Mouse (Mus musculus) lung, adult 10 weeks (tissue): Measurements from ENCODE around the gene Hipk2. TPM values are rescaled to one million over a fixed set of nuclear protein-coding genes. Genes with fewer than 3 reads are reported as not detected.

Source experiments
- polyA plus RNA-seq: library from polyadenylated mRNA; stranded (reverse); fragments of 350-450 nt; fragmentation: Illumina TruSeq; extraction: RNeasy Lipid Tissue Mini Kit (QIAGEN cat#74804); gene quantifications from one replicate; pipeline ENCODE4 v1.2.3, GENCODE M21; 2014; ENCODE audit warnings: low read depth, low replicate concordance; ENCODE audit not compliant: insufficient read depth

Hipk2 gene
- 3.2 TPM for polyA plus RNA-seq

GRCm38 (mm10) chr6:38876071-38876911 is at the start of gene Hipk2:
Hipk2 (minus strand) TSS chr6:38876165.

GRCm38 (mm10) chr6:38875258-38876070 is 501 bp downstream of the Hipk2 start, which contains the start of gene Tbxas1:
Tbxas1 (plus strand) TSS chr6:38875404.

GRCm38 (mm10) chr6:38662714-38663615 is 213.0 kb downstream of the Hipk2 start, which contains the start of gene Clec2l:
Clec2l (plus strand) TSS chr6:38663069.

Other genes starting within 250 kb of the Hipk2 start
- gene Klrg2, start 238.9 kb downstream of the Hipk2 start, polyA plus RNA-seq, result 1.5 TPM
- gene Clec2l, start 213.1 kb downstream of the Hipk2 start, polyA plus RNA-seq, result not detected
- 7.7 TPM for gene Tbxas1, start 761 bp downstream of the Hipk2 start, polyA plus RNA-seq
- 22.7 TPM for gene Parp12, start 242.2 kb upstream of the Hipk2 start, polyA plus RNA-seq